Mouse (Mus musculus) brain, adult 10 weeks (tissue): ENCODE data around the gene Usp17le. TPM values are rescaled to one million over a fixed set of nuclear protein-coding genes. Genes with fewer than 3 reads are reported as not detected.

Experiments
- polyA plus RNA-seq: library from polyadenylated mRNA; stranded (reverse); fragments of 350-450 nt; fragmentation: Illumina TruSeq; extraction: RNeasy Lipid Tissue Mini Kit (QIAGEN cat#74804); gene quantifications from one replicate; pipeline ENCODE4 v1.2.3, GENCODE M21; 2015; ENCODE audit warnings: low read depth, low replicate concordance

The Usp17le gene
- polyA plus RNA-seq, result not detected

GRCm38 (mm10) chr7:104777370-104777769, at the start of gene Usp17le:
TSS of gene Usp17le (minus strand) at chr7:104777470.

Other genes starting within 250 kb of the Usp17le start
- not detected for gene Olfr651, start 227.3 kb downstream of the Usp17le start, polyA plus RNA-seq
- gene Olfr652, start 216.6 kb downstream of the Usp17le start, polyA plus RNA-seq, result not detected
- gene Olfr653, start 200.2 kb downstream of the Usp17le start, polyA plus RNA-seq, result not detected
- gene Olfr654, start 190.4 kb downstream of the Usp17le start, polyA plus RNA-seq, result not detected
- not detected for gene Olfr655, start 175.7 kb downstream of the Usp17le start, polyA plus RNA-seq
- gene Olfr656, start 163.5 kb downstream of the Usp17le start, polyA plus RNA-seq, result not detected
- gene Olfr657, start 152.7 kb downstream of the Usp17le start, polyA plus RNA-seq, result not detected
- gene Olfr658, start 130.2 kb downstream of the Usp17le start, polyA plus RNA-seq, result 0.19 TPM
- not detected for gene Olfr659, start 110.7 kb downstream of the Usp17le start, polyA plus RNA-seq
- not detected for gene Olfr661, start 91.0 kb downstream of the Usp17le start, polyA plus RNA-seq
- gene Usp17lb, start 65.1 kb upstream of the Usp17le start, polyA plus RNA-seq, result not detected
- not detected for gene Usp17la, start 79.5 kb upstream of the Usp17le start, polyA plus RNA-seq
- gene Olfr665, start 100.6 kb upstream of the Usp17le start, polyA plus RNA-seq, result not detected
- not detected for gene Olfr666, start 118.5 kb upstream of the Usp17le start, polyA plus RNA-seq
- gene Olfr667, start 144.0 kb upstream of the Usp17le start, polyA plus RNA-seq, result not detected
- gene Olfr668, start 150.6 kb upstream of the Usp17le start, polyA plus RNA-seq, result not detected
- not detected for gene Olfr669, start 156.8 kb upstream of the Usp17le start, polyA plus RNA-seq
- gene Olfr670, start 185.2 kb upstream of the Usp17le start, polyA plus RNA-seq, result not detected
- gene Olfr671, start 201.7 kb upstream of the Usp17le start, polyA plus RNA-seq, result not detected
- gene Olfr672, start 224.6 kb upstream of the Usp17le start, polyA plus RNA-seq, result not detected